Mouse (Mus musculus) forebrain, embryonic 15.5 days (tissue): ENCODE data around the gene Tlk1. TPM values are rescaled to one million over a fixed set of nuclear protein-coding genes. Genes with fewer than 3 reads are reported as not detected.

Source experiments
- ATAC-seq: fragments of 200-750 bp; cut with Nextera tagmentation; replicated peaks from 2 replicates; pipeline ENCODE4 v1.8.0; 2017; ENCODE audit warnings: mild to moderate bottlenecking, moderate TSS enrichment, moderate library complexity
- H3K27ac ChIP-seq: fragments of 300-500 bp; sonication (generic); replicated peaks from 2 replicates; pipeline ENCODE4 v1.5.1; 2015; ENCODE audit warnings: mild to moderate bottlenecking, inconsistent platforms
- H3K27me3 ChIP-seq: fragments of 300-500 bp; sonication (generic); 2 replicates; pipeline ENCODE4 v1.6.1; 2015; ENCODE audit warnings: inconsistent platforms
- H3K36me3 ChIP-seq: fragments of 300-500 bp; sonication (generic); 2 replicates; pipeline ENCODE4 v1.6.1; 2015; ENCODE audit warnings: mild to moderate bottlenecking, inconsistent platforms
- H3K4me1 ChIP-seq: fragments of 300-500 bp; sonication (generic); 2 replicates; pipeline ENCODE4 v1.6.1; 2015; ENCODE audit warnings: inconsistent platforms
- H3K4me2 ChIP-seq: fragments of 300-500 bp; sonication (generic); replicated peaks from 2 replicates; pipeline ENCODE4 v1.6.1; 2015; ENCODE audit warnings: mild to moderate bottlenecking, inconsistent platforms
- H3K4me3 ChIP-seq: fragments of 300-500 bp; sonication (generic); 2 replicates; pipeline ENCODE4 v1.5.1; 2015; ENCODE audit warnings: mild to moderate bottlenecking, inconsistent platforms
- H3K9ac ChIP-seq: fragments of 300-500 bp; sonication (generic); replicated peaks from 2 replicates; pipeline ENCODE4 v1.6.1; 2015; ENCODE audit warnings: mild to moderate bottlenecking, inconsistent platforms
- H3K9me3 ChIP-seq: fragments of 300-500 bp; sonication (generic); 2 replicates; pipeline ENCODE4 v1.6.1; 2016; ENCODE audit warnings: inconsistent platforms
- WGBS: fragments of 180-500 bp; shearing (Covaris S2); methylation state at CpG from one replicate; pipeline ENCODE4 v1.1.7; 2015; ENCODE audit warnings: mixed read lengths; 5-methylcytosine and 5-hydroxymethylcytosine counted together
- polyA plus RNA-seq: library from polyadenylated mRNA; unstranded; fragments of >200 nt; fragmentation: Nextera tagmentation; extraction: Ambion mirVana; gene quantifications from 2 replicates; pipeline ENCODE4 v1.2.1, GENCODE M21; 2015

Tlk1 gene
- polyA plus RNA-seq, 1 experiment from 2014 or later: 25.3 TPM

GRCm38 (mm10) chr2:70710236-70710635 lies 115.3 kb downstream of the Tlk1 start:
- Histone ChIP-seq H3K4me3 (no peak overlapping the region), H3K9ac (no peak overlapping the region), H3K4me2 (no peak overlapping the region), H3K4me1 (no peaks in the 10 kb centered on the region), H3K27me3 (no peaks in the 10 kb centered on the region), H3K9me3 (no peaks in the 10 kb centered on the region), H3K36me3 (peaks cover 38% of the 10 kb centered on the region), H3K27ac (no peak overlapping the region)
- WGBS: 95% methylated on average over 7 of the region's 7 CpGs
- ATAC-seq: no peak

DNA sequence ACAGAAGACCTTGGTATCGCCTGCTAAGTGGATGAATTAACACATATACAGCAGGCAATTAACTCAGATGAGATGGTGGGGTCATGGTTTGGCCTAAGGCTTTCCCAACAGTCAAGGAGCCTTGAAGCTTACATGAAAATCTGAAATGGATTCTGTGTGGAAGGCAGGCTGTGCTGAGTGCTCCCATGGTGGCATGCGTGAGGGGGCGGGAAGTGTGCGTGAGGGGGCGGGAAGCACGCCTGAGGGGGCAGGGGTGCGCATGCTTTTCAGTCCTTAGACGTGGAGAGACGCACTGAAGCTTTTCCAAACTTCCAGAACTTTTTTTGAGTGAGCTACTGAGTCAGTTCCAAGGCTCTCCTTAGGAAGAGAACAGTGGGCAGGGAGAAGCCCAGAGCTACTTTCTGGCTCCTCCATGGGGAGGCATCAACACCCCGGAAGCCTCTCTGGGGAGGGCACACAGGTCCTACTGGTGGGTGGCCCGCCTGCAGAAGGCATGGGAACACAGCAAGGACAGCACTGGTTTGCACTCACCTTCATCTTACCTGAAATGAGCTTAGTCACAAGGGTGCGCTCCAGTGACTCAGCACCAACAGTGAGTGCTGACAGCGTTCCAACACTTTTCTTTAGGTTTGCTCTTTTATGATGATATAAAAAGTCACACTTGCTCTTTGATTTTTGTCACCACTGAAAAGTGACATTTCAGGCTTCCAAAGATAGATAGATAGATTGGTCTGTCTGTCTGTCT lies 116.4 kb downstream of the Tlk1 start:
- H3K36me3 ChIP-seq: peaks cover 28% of the 10 kb centered on the region
- 76% methylated on average over 13 of the region's 13 CpGs for WGBS

DNA sequence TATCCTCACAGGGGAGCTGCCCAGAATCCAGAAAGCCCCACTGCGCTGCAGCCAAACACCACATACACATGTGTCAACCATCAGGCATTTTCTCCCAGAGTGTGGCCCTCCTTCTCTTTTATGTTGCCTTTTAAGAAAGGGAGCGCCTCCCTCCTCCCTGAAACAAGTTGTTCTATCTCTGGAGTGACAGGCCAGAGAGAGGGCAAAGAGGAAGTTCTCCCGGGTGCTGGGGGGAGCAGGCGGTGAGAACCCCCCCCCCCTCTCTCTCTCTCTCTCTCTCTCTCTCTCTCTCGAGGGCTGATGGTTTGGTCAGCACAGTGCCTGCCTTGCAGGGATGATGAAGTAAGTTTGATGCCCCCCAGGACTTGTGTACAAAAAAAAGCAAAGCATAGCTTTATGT lies 123.1 kb downstream of the Tlk1 start:
- no peak for ATAC-seq
- WGBS: 42% methylated on average over 4 of the region's 5 CpGs
- Histone ChIP-seq H3K9me3 (no peaks in the 10 kb centered on the region), H3K4me1 (0 out of 2 replicates have a peak, but pooled peaks cover 6% of the 10 kb centered on the region), H3K27ac (no peak overlapping the region), H3K9ac (no peak overlapping the region), H3K27me3 (no peaks in the 10 kb centered on the region), H3K4me2 (no peak overlapping the region), H3K36me3 (no peaks in the 10 kb centered on the region), H3K4me3 (no peak overlapping the region)

More for the DNA sequence above, 116.4 kb downstream of the Tlk1 start:
- no peak overlapping the region for H3K4me3 ChIP-seq
- H3K27ac ChIP-seq: no peak overlapping the region
- H3K9me3 ChIP-seq: no peaks in the 10 kb centered on the region
- H3K4me1 ChIP-seq: 0 out of 2 replicates have a peak, but pooled peaks cover 6% of the 10 kb centered on the region
- no peak overlapping the region for H3K9ac ChIP-seq
- H3K4me2 ChIP-seq: no peak overlapping the region
- no peaks in the 10 kb centered on the region for H3K27me3 ChIP-seq
- no peak for ATAC-seq

- H3K9me3 ChIP-seq: no peaks in the 10 kb centered on the region
- H3K4me1 ChIP-seq: 0 out of 2 replicates have a peak, but pooled peaks cover 6% of the 10 kb centered on the region
- no peak overlapping the region for H3K4me3 ChIP-seq
- no peaks in the 10 kb centered on the region for H3K36me3 ChIP-seq
- no peak overlapping the region for H3K9ac ChIP-seq
- 77% methylated on average over 9 of the region's 9 CpGs for WGBS
- no peaks in the 10 kb centered on the region for H3K27me3 ChIP-seq
- no peak for ATAC-seq
- no peak overlapping the region for H3K27ac ChIP-seq
- no peak overlapping the region for H3K4me2 ChIP-seq
Observed at GRCm38 (mm10) chr2:70701571-70701970, 124.0 kb downstream of the Tlk1 start.

DNA sequence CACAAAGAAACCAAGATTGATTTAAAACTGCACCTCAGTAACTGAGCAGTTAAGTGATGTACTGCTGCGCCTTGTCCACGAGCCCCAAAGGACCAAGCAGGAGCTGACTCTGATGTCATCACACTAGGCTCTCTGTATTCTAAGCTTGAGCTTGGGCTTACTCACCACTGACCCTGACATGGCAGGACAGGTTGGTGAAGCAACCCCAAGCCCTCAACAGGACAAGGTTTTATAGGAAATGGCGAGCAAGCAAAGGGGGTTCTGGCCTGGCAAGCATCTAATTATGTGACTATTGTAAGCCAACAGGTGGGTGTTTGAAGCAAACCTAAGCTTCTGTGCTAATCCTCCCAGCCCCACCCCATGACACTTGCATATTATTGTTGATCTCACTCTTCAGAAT lies 124.7 kb downstream of the Tlk1 start:
- Histone ChIP-seq H3K4me3 (no peak overlapping the region), H3K4me1 (0 out of 2 replicates have a peak, but pooled peaks cover 6% of the 10 kb centered on the region), H3K36me3 (no peaks in the 10 kb centered on the region), H3K9ac (no peak overlapping the region), H3K27me3 (no peaks in the 10 kb centered on the region), H3K27ac (no peak overlapping the region), H3K4me2 (no peak overlapping the region), H3K9me3 (no peaks in the 10 kb centered on the region)
- WGBS: 84% methylated on average over 3 of the region's 3 CpGs
- ATAC-seq: no peak

- no peak for ATAC-seq
- Histone ChIP-seq H3K27ac (no peak overlapping the region), H3K27me3 (no peaks in the 10 kb centered on the region), H3K4me3 (no peak overlapping the region), H3K9me3 (no peaks in the 10 kb centered on the region), H3K9ac (no peak overlapping the region), H3K4me1 (no peaks in the 10 kb centered on the region), H3K4me2 (no peak overlapping the region), H3K36me3 (peaks cover 16% of the 10 kb centered on the region)
- WGBS: 92% methylated on average over 10 of the region's 10 CpGs
Observed at GRCm38 (mm10) chr2:70695712-70696111, 129.8 kb downstream of the Tlk1 start.

DNA sequence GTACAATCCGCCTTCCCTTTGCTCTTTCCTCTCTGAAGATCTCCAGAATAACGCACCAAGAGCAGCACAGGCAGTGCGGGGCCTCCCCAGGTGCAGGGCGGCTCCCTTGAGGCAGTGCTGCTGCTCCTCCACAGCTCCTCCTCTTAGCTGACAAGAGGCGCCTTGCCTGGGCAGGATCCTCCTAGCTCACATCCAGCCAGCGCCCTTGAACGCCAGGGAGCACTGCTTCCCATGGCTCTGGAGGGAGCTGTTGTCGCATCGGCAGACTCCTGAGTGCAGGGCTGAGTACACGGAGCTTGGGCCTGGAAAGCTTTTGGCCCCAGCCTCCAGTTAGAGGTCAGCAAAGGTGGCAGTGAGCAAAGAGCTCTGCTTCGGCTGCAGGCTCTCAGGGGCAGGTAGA lies 135.3 kb downstream of the Tlk1 start:
- H3K27me3 ChIP-seq: no peaks in the 10 kb centered on the region

DNA sequence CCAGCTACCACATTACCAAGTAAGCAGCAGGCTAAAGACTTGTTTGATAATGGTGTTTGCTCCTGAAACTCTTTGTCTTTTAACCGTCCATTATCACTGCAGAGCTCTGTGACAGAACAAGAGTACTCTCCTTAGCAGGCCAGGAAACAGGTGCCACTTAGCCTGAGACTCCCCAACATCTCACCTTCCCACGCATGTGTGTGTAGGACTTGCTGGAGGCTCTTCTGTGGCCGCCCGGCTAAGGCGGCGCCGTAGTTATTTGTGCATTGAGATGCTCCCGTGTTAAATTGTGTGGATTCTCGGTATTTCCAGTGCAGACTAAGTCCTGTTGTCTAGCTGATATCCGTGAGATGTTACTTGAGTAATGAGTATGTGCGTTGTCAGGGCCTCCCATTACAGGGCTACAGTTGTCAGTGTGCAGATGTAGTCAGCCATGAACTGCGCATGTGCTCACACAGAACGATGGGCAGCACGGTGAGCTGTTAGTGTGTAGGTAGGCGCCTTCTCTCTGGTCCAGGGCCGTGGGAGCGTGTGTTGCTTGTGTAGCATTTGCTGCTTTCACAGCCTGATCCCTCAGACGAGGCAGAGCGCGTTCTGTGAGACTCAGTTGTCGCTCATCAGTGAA lies 137.0 kb downstream of the Tlk1 start:
- H3K9me3 ChIP-seq: no peaks in the 10 kb centered on the region
- H3K4me3 ChIP-seq: no peak overlapping the region
- no peak overlapping the region for H3K9ac ChIP-seq
- H3K27ac ChIP-seq: no peak overlapping the region
- no peak for ATAC-seq
- no peaks in the 10 kb centered on the region for H3K4me1 ChIP-seq
- no peak overlapping the region for H3K4me2 ChIP-seq
- H3K27me3 ChIP-seq: no peaks in the 10 kb centered on the region
- 94% methylated on average over 21 of the region's 21 CpGs for WGBS
- H3K36me3 ChIP-seq: peaks cover 79% of the 10 kb centered on the region

More for the DNA sequence above, 135.3 kb downstream of the Tlk1 start:
- no peaks in the 10 kb centered on the region for H3K9me3 ChIP-seq
- H3K4me3 ChIP-seq: no peak overlapping the region
- H3K27ac ChIP-seq: no peak overlapping the region
- peaks cover 63% of the 10 kb centered on the region for H3K36me3 ChIP-seq
- H3K9ac ChIP-seq: no peak overlapping the region
- no peak overlapping the region for H3K4me2 ChIP-seq
- 84% methylated on average over 11 of the region's 11 CpGs for WGBS
- H3K4me1 ChIP-seq: no peaks in the 10 kb centered on the region
- ATAC-seq: no peak

GRCm38 (mm10) chr2:70682324-70682723 lies 143.2 kb downstream of the Tlk1 start:
- 91% methylated on average over 2 of the region's 2 CpGs for WGBS
- Histone ChIP-seq H3K4me3 (no peak overlapping the region), H3K9ac (no peak overlapping the region), H3K4me2 (no peak overlapping the region), H3K9me3 (no peaks in the 10 kb centered on the region), H3K27me3 (no peaks in the 10 kb centered on the region), H3K36me3 (peaks cover 87% of the 10 kb centered on the region), H3K4me1 (no peaks in the 10 kb centered on the region), H3K27ac (no peak overlapping the region)
- ATAC-seq: no peak

DNA sequence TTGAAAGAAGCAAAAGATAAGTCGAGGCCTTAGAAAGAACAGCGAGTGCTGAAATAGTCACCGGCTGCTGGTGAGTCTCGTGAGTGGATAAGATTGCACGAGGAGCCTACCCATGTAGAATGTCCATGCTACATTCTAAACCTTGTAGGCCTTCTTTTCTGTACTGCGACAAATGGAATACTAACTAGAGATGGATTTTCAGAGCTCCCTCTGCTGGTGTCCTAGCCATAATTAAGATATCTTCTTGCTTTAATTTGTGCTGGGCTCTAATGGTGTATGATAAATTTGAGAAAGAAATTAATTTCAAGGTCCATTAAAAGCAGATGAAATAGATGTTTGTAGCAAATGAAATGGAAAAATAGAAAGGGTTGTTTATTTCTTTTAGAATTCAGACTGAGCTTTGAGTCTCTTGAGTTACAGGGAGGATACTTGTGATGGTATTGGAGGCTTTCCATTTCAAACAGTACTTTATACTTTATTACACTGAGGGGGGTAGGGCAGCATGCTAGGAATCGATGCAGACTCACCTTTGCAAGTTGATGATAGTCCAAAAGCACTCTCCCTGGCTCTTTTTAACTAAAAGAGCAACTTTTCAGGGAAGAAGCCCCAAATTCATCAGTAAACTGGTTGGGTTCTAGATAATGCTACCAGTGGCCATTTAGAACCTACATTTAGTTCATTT lies 151.9 kb downstream of the Tlk1 start:
- Histone ChIP-seq H3K4me3 (no peak overlapping the region), H3K9ac (no peak overlapping the region), H3K27ac (no peak overlapping the region), H3K27me3 (no peaks in the 10 kb centered on the region), H3K4me1 (no peaks in the 10 kb centered on the region), H3K36me3 (peaks cover 7% of the 10 kb centered on the region), H3K9me3 (no peaks in the 10 kb centered on the region), H3K4me2 (no peak overlapping the region)
- 81% methylated on average over 7 of the region's 7 CpGs for whole genome bisulfite sequencing
- no peak for ATAC-seq

DNA sequence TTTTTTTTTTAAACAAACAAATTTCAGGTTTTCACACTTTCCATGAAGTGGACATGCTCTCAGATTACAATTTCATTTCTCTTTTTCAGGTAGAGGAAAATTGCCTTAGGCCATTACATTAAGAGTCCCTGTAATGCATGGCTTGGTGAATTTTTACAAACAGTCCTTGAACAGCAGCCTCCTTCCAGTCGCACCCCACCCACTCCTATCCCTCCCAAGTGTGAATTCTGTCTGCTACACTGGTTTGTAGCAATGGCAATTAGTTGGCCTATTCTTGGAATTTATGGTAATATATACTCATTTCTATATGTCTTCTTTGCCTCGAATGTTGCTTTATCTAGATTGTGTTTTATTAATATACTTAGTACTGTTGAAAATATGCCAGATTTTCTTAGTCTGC lies 153.1 kb downstream of the Tlk1 start:
- no peak overlapping the region for H3K4me2 ChIP-seq
- H3K27me3 ChIP-seq: no peaks in the 10 kb centered on the region
- no peaks in the 10 kb centered on the region for H3K9me3 ChIP-seq
- no peak for ATAC-seq
- no peaks in the 10 kb centered on the region for H3K36me3 ChIP-seq
- H3K9ac ChIP-seq: no peak overlapping the region
- no peak overlapping the region for H3K4me3 ChIP-seq
- H3K27ac ChIP-seq: no peak overlapping the region
- 76% methylated on average over 2 of the region's 2 CpGs for WGBS
- H3K4me1 ChIP-seq: no peaks in the 10 kb centered on the region

- Histone ChIP-seq H3K9me3 (no peaks in the 10 kb centered on the region), H3K27ac (no peak overlapping the region), H3K4me2 (no peak overlapping the region), H3K4me3 (no peak overlapping the region), H3K4me1 (no peaks in the 10 kb centered on the region), H3K27me3 (no peaks in the 10 kb centered on the region), H3K36me3 (no peaks in the 10 kb centered on the region), H3K9ac (no peak overlapping the region)
- ATAC-seq: no peak
- 87% methylated on average over 2 of the region's 2 CpGs for WGBS
Observed at GRCm38 (mm10) chr2:70669896-70670295, 155.6 kb downstream of the Tlk1 start.
